Mouse (Mus musculus): ENCODE data around the gene Stim1.

The Stim1 gene

DNA sequence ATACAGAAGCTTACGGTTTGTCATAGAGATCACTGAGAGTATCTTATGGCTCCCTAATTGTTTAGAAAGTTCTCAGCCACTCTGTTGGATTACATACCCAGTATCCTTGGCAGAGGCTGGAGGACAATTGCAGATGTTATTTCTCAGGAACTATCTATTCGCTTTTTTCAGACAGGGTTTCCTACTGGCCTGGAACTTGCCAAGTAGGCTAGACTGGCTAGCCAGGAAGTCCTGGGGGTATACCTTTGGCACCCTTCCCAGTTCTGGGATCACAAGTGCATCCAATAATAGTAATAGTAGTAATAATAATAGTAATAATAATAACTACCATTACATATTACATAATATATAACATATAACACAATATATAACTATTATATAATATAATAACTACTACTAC, 38.0 kb downstream of the Stim1 start:
- no peak for DNase-seq (ENCODE audit: low spot score)

DNA sequence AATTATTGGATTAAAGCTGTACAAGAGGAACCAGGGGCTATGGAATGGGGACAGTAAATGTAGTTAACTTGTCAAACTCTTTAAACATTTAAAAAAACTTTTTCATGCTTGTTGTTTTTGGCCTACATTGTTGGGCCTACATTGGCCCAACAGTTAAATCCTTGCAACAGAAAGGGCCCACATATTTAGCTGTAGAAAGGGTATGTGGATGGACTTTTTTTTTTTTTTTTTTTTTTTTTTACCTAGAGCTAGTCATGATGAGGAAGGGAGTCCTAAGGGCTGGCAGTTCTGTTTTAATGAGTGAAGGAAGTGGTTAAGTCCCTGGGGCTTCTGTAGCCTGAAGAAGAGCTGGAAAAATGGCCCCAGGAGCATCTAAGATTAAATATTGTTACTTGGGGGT, 42.7 kb downstream of the Stim1 start:
- no peak for DNase-seq (ENCODE audit: low spot score)

DNA sequence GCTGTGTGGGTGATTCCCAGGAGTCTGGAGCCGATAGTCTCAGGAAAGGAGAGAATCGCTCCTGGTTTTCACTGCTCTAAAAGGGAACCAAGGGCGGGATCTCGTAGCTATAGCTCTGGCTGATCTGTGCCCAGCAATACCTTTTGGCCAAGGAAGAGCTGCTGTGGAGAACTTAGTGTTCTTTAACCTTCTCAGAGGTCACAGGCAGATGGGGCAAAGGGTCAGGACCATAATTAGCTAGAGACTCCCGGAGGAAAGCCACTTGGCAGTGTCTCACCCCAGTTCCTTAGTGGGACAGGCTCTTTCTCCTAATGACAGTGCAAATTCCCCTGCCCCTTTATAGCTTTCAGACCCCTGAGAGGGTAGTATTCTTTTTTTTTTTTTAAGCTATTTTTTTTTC, 43.2 kb downstream of the Stim1 start:
- no peak for DNase-seq (ENCODE audit: low spot score)

DNA sequence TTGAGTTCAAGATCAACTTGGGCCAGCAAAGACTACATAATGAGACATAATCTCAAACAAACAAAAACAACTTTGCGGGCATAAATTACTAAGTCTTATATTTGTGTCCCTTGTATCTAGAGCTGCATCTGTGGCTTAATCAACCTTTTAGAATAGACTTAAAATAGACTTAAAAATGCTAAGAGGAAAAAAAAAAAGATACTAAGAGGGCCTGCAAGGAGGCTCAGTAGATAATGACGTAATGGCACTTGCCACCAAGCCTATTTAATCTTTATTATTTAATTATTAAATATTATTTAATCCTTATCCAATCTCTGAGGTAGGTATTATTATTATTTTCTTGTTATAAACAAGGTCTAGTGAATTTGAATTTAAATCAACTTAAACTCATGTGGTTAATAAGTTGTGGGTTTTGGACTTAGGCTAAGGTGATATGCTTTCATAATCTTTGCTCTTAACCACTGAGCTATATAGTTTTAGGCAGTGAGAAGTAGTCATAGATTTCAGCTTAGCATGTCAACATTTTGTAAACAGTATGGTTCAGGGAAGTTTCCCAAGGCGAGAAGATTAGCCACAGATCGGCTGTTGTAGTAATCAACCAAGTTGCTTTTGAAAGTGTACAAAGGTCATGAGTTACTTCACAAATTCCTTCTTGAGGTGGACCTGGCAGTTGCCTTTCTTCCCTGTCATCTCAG, 45.4 kb downstream of the Stim1 start:
- no peak for DNase-seq (ENCODE audit: low spot score)

DNA sequence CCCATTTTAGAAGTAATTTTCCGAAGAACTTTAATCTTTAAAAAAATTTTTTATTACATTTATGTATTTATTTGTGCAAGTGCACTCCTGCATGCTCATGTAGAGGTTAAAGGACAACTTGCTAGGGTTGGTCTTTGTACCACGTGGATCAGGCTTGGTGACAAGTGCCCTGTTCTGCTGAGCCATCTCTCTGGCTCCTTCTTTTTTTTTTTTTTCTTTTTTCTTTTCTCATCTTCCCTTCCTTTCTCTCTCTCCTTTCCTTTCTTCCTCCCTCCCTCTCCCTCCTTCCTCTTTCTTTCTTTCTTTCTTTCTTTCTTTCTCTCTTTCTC, 45.9 kb downstream of the Stim1 start:
- DNase-seq (ENCODE audit: low spot score), result no peak

DNA sequence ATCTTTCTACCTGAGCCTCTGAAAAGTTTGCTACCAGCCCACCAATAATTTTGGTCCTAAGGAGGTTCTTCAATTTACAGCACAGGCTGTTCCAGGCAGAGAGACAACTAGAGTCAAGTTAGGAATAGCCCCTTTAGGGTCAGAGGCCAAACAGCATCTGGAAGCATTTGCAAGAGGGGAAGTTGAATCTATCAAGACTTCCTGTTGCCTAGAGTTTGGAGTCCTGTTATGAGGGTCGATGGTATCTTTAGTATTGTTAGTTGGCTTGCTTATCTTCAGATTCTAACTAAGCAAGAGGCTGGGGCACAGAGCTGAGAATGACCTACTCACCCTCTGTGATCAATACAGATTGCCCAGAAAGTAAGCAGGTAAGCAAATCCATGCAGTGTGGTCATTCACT, 46.5 kb downstream of the Stim1 start:
- DNase-seq (ENCODE audit: low spot score), result no peak

DNA sequence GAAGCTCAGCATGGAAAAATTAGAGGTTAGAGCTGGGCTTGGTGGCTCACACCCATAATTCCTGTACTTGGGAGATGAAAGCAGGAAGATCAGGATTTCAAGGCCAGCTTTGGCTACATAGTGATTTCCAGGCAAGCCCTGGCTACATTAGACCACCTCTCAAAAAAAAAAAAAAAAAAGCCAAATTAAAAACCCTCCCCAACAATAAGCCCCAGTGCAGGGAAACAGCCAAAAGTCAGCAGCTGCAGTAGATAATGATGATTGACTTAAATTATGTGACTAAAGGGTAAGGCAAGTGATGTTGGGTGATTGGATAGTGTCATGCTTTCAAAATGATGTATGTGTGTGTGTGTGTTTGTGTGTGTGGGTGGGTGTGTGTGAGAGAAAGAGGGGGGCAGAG, 47.3 kb downstream of the Stim1 start:
- no peak for DNase-seq (ENCODE audit: low spot score)

DNA sequence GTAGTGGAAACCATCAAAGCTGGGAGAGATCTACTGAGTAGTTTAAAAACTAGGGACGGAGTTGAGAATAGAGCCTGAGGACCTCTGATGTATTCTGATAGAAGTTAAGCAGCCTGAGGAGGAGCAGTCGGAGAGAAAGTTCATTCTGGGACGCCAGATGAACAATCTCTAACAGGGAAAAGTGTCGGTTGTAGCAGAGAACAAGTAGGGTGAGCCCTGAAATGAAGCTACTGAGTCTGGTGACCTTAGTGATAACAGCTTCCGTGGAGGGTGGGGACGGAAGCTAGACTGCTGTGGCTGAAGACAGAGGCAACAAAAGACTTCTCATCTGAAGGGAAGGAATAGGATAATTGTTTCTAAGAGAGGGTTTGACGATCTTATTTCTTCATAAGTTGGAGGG, 47.8 kb downstream of the Stim1 start:
- DNase-seq (ENCODE audit: low spot score), result no peak

DNA sequence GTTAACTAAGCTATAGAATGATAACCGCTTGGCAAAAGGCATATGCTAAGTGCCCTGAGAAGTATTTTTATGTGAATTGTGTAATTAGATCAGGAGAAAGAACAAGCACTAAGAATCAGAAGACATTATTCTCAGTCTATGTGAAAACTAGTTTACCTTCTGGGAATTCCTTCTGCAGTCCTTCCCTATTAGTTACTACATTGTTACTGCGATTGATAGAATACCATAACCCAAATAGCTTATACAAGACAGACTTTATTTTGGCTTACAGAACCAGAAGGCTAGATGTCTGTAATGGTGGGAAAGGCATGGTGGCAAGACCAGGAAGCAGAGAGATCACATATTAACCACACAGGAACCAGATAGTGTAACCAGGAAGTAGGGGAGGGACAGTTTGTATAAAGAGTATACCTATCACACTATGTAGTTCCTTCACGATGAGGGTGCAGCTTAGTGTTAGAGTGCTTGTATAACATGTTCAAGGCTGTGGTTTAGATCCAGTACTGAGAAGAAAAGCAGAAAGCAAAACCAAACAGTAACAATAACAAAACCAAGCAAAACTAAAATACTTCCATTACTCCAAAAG, 50.1 kb downstream of the Stim1 start:
- DNase-seq (ENCODE audit: low spot score), result no peak

DNA sequence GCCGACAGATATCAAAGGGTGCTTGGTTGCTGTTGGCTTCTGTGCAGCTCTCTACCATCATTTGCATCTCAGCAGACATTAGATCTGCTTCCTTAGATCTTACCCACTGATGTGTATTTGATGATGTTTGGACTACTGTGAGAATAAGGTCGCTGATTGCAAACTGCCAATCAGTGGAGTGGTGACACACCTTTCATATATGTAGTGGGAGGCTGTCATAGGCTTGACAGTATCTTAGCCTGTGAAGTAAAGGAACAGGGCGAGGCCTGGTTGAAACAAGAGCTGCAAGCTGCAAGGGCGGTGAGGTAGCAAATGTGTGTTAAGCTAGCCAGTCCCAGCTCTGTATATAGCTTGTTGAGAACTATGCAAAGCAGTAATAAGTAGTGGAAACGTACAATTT, 54.5 kb downstream of the Stim1 start:
- DNase-seq (ENCODE audit: low spot score), result no peak

DNA sequence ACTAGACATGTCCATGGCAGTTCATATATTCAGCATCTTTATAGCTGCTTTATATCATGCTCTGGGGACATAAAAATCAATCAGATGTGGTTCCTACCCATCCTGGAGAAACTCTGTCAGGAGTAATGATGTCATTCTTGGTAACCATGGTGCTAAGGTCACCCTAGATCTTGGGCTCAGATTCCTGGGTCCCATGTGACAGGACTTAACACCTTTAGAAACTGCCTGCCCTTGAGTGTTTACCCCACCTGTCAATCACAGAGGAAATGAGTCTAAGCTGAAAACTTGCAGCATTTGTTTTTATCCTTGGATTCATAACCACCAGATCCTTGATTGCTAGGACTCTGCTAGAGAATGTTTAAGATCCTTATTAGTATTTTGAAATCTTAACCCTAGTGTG, 58.7 kb downstream of the Stim1 start:
- no peak for DNase-seq (ENCODE audit: low spot score)

DNA sequence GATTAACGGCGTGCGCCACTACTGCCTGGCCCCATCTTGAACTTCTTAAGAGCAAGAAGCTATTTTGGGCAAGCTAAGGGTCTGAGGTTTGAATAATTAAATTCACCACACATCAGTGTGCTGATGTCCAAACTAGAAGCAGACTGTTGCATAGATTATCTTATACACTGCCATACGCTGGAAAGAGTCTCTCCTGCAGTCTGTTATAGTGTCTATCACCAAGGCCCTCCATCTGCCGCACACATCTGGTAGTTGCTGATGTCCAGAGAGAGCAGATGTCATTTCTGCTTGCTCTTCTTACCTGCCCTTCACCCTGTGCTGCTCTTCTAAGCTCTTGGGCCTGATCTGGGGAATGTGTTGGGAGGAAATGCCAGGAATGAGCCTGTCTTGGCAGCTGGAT, 62.7 kb downstream of the Stim1 start:
- no peak for DNase-seq (ENCODE audit: low spot score)

DNA sequence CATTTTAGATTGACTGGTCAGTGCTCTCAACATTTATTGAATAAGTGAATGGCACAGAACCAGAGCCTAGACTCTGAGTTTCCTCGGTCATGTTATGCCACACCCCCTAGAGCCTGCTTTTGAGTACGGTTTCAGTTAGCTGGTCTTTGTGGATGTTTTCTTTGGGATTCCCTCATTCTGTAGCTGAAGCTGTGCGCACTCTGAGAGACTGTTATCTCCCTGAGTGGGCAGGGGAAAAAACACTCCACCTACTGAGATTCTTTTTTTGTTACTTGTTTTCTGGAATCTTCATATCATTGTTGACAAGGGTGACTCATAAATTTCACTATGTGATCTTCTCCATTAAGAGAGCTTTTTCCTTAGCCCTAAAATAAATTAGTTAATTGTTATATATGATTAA, 63.9 kb downstream of the Stim1 start:
- DNase-seq (ENCODE audit: low spot score), result no peak

DNA sequence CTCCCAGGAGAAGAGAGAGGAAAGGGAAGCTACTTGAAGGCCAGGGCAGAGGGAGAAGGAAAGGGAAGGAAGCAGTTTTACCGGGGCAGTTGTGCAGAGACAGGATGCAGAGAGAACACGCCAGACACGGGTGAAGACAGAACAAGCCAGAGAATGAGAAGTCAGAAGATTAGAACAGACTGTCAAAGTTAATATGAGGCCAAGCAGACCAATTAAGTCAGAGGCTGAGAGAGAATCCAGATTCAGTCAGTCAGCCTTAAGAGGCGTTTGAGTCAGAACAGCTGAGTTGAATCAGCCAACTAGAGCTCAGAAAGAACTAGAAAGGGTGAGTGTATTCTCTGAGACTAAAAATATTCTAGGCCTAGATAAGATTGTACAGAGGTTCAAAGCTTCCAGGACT, 66.1 kb downstream of the Stim1 start:
- DNase-seq (ENCODE audit: low spot score), result no peak

DNA sequence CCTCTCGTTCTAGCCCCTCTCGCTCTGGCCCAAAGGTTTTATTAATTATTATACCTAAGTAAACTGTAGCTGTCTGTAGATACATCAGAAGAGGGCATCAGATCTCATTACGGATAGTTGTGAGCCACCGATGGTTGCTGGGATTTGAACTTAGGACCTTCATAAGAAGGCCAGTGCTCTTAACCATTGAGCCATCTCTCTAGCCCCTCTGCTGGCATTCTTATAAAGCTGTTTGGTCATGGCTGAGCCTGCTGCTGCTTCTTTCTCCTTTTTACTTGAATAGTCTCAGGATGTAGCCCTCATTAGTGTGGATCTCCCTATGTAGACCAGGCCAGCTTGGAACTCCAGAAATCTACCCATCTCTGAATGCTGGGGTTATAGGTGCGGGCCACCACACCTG, 69.7 kb downstream of the Stim1 start:
- DNase-seq (ENCODE audit: low spot score), result no peak

DNA sequence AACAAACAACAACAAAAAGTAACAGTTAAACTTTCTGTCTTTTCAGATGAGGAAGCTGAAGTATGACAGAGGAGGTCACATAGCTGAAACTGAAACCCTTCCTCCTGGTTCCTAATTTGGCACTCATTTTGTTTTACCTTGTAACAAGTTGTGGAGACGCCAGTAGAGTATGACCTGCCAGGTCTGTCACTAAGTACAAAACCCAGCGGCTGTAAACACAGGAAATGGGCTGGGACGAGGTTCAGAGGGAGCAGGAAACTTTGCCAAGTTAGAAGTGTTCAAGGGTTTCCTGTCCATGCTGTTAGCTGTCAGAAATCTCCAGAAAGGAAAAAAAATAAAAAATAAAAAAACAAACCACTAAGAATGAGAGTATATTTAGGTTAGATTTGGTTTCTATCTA, 70.3 kb downstream of the Stim1 start:
- DNase-seq (ENCODE audit: low spot score), result no peak

DNA sequence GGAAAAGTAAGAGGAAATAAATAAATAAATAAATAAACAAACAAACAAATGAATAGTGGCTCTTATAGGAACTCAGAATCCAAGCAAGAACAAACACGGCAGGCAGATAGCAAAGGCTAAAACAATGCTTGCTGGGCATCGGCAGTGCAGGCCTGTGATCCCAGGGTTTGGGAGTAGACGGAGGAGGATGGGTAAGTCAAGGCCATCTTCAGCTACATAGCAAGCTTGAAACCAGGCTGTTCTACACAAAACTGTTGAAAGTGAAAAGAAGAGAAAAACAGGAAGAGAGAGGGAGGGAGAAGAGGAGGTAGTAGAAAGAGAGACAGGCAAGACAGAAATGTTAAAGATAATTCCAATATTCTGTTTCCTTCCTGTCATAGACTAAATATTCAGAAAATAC, 71.3 kb downstream of the Stim1 start:
- DNase-seq (ENCODE audit: low spot score), result no peak

DNA sequence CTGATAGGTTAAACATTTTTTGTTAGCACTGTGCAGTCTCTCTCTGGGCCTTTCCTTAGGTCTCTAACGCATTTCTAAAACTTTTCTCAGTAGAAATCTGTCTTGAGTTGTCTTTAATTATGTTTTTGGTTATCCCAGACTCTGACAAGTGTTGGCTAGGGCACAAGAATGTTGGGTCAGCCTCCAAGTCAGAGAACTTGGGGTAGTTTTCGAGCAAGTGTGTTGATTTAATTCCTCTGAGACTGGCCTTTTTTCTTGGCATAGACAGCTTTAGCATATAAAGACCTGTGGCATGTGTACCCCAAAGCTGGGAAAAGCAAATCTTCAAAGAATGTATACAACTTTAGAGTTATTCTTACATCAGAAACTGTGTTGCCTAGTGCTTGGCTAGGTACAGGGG, 78.3 kb downstream of the Stim1 start:
- no peak for DNase-seq (ENCODE audit: low spot score)

DNA sequence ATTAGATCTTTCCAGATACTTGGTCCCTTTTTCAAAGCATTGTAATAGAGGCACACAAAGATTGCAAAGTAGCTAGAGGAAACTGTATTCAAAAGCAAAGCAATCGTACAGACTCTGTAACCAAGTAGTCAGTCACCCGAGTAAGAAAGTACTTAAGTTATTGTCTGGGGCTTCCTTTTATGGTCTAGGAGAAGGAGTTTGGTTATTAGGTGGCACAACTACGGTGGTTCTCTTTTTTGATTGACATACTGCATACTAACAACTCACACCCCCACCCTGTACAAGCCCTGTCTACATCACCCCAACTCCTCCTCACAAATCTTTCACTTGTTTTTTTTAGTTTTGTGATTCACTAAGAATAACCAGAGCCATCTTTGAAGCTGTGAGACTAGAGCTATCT, 79.7 kb downstream of the Stim1 start:
- no peak for DNase-seq (ENCODE audit: low spot score)

DNA sequence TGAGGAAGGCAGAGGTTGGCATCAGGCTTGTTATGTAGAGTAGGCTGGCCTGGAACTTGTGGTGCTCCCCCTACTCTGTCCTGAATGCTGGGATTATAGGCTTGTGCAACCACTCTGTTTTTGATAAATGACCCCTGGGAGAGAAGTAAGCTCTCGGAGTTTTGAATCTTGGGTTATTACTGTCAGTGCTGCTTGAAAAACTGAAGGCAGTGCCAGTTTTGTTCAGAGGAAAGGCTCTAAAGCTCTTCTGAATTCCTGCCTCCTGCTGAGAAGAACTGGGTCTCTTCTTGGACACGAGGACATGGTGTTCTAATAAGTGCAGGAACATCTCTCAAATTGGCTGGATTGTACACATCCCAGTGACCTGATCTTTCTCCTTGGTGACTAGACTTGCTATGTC, 81.1 kb downstream of the Stim1 start:
- DNase-seq (ENCODE audit: low spot score), result no peak

DNA sequence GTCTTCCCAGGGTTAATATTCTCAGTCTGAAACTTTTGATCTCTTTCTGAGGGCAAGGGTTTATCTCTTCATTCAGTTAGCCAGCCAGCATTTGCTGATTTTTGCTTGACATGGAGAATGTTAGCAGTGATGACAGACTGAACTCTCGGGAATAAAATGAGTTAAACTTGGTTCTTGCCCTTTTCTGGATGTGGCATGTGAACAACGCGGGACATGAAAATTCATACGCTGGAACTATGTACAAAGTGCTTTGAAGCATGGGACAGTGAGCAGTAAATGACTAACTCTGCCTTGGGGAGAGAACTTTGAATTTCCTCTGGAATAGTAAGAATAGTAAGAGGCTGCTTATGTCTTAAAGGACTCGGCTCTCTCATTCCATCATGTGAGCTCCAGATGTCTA, 81.6 kb downstream of the Stim1 start:
- DNase-seq (ENCODE audit: low spot score), result no peak

DNA sequence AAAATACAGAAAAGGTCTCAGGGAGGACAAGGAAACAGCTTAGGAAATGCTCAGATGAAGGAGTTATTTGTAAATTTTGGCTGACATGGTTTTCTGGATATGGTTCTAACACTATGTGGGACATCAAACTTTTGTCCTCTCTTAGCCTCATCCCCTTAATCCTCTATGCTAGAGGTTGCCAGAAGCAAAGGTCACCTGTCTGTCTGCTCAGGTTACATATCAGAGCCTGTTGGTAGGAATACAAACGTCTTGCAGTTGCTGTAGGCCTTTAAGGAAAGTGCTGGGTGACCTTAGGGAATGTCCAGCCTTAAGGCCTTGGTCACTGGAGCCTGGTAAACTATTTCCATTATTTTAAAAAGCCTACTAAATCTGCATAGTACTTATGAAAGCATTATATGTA, 85.8 kb downstream of the Stim1 start:
- no peak for DNase-seq (ENCODE audit: low spot score)

DNA sequence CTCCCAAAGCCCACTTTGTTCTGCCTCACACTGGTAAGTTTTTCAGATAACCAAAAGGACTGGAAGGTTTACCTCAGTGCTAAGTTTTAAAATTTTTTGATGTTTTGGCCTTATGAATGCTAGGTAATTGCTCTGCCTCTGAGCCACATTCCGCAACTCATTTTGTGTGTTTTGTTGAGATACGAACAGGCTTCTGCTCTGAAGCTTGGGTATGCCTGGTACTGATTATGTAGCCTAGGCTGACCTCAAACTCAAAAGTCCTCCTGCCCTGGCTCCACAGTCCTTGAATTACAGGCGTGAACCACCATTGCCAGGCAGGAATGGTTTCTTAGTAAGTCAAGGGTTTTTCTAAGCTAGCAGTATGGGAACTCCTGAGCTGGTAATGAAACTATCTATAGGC, 90.5 kb downstream of the Stim1 start:
- no peak for DNase-seq (ENCODE audit: low spot score)

DNA sequence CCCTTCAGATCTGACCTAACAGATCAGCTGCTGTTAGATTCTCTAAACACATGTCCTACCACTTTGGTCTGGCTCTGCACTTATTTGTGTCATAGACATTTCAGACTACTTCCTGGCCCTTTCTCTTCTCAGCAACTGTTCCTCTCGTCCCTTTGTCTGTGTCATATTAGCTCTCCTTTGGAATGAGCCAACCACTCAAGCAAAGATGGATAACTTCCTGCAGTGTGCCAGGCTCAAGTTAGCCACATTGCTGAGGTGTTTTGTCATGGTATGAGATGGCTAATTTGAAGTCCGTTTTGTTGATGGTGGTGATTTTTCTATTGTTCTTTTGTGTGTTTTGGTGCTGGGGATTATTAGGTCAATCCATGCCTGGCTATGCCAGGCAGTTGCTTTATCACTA, 93.7 kb downstream of the Stim1 start:
- DNase-seq (ENCODE audit: low spot score), result no peak

DNA sequence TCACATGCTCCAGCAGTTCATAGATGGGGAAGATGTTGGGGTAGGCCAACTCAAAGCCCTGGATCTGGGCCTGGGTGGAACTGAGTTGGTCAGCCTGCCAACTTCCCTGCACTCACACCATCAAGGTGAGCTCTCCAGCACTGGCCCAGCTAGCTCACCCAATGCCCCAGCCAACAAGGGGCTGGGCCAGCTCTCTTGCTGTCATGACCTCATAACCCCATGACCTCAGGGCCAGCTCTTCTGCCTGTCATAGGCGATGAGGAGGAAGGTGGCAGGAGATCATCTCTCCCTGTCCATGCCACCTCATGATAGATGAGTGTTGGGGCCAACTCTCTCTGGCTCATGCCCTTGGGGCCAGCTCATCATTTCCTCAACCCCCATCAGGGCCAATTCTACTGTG, 96.2 kb downstream of the Stim1 start:
- DNase-seq (ENCODE audit: low spot score), result no peak
